Mouse (Mus musculus): Measurements from ENCODE around the gene Pdia6.

Pdia6 gene

DNA sequence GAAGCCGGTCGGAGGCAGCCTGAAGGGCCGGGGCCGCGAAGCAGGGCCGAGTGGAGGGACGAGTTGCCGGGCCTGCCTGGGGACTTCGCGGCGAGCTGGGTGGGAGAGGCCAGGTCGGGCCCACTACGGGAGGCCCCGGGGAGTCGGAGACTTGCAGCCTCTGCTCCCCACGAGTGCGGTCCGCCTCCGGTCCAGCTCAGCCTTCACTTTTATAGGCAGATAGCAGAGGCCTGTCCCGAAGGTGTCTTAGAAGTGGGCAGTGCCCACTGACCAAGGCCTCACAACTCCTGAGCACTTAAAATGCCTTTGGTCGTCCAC is 287 bp downstream of the Pdia6 start:
- no peak for DNase-seq

DNA sequence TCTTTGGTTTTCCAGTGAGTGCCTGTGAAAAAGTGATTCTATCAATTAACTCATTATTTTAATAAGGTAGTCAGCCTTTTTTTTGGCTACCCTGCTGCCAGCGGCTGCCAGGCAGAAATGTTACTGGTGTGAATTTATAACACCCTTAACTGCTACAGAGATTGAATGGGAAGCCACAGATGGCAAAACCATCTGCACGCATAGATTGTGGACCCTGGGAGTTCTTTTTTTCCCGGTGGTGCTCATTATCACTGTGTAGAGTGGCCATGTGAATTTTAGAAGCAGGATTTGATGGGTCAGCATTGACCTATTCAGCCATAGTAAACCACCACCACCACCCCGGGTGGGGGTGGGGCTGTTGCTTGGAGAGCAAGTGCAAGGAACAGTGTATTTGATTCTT is 971 bp downstream of the Pdia6 start:
- no peak for DNase-seq

DNA sequence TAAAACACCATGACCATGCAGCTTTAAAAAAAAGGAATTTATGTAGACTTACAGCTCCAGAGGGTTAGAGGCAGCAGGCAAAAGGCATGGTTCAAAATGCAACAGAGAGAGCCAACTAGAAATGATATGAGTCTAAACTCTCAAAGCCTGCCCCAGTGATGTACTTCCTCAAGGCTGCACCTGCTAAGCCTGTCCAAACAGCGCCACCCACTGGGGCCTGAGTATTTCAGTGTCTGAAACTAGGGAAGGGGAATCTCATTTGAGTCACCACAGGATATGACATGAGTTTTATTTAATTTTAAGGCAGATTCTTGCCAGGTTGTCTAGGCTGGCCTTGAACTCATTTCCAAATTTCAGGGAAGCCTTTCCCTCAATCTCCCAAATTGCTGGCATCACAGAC is 4.9 kb downstream of the Pdia6 start:
- peak; percentile 25 for DNase-seq

DNA sequence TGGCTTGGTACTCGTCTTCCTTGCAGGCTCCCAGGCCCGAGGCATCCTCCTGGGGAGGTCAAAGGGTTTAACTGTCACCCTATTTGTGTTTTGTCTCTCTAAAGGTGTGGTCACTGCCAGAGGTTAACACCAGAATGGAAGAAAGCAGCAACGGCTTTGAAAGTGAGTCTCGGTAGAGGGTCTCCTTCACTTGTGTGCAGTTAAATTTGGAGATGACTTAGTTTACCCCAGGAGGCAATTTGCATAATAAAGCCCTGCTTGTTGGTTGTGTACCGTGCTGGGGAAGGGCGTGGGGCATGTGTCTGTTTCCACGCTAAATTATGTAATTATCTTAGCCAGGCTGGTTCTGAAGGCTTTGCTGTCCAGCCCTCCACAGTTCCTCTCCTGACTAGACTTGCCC is 7.5 kb downstream of the Pdia6 start:
- DNase-seq = no peak

DNA sequence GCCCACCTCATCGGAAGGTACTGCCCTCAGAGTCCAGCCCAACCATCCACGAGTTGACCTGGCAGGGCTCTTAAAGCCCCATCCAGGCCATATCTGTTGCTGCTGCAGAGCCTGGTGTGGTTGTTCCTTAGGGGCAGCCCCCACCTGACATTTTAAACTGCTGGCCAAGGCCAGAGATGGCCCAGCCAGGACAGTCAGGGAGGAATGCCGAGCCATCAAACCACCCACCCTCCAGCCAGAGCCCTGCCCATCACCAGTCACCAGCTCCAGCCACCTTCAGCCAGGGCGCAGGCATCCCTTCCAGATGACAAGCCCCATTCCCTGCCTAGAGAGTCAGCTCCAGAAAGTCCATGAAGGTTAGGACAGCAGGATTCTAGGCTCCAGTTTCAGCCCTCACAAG is 22.2 kb downstream of the Pdia6 start:
- DNase-seq = no peak

DNA sequence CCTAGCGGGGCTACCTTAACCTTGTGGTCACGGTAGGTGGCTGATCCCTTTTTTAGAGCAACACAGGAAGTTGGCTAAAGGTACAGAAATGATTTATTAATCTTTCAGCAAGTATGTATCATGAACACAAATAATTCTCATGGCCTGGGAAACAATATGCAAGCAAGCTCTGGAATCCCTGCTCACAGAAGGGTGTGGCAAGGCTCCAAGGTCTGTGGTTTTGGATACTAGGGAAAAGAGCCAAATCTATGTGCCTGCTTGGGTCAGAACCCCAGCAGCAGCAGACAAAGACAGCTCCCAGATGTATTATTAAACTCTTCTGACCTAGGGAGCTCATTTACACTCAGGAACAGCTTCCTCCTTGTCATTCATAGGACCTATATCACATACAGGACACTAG is 22.7 kb downstream of the Pdia6 start:
- DNase-seq = no peak

DNA sequence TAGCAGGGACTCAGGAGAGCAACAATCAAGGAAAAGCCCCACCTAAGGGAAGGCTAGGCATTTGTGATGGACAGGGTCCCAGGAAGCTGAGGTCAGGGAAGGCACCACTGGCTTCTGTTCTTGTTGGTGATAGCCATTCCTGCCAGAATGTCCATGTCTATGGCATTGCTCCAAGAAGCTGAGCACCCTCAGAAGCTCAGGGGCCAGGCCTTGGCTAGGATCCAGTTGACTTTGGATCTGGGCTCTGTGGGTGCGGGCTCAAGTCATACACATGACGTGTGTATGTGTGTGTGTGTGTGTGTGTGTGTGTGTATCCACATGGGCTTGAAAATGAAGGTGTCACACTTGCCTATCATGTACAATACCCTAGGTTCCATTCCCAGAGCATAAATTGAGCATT is 23.6 kb downstream of the Pdia6 start:
- DNase-seq = no peak

DNA sequence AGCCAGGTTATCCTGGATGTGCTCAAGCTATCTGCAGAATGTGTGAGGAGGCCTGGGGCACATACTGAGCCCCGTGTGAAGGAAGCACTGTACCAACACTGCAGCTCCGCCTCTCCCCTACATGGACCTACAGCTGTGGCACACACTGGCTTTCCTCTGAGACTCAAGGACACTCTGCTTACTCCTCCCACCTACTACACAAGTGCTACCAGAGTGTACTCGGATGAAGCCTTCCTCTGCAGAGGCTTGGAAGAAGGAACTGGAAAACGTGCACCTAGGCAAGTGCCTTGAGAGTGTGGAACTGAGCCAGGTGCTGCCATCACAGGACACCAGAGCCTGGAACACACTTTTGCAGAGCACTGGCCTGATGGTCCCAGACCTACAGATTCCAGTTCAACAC is 24.2 kb downstream of the Pdia6 start:
- no peak for DNase-seq

DNA sequence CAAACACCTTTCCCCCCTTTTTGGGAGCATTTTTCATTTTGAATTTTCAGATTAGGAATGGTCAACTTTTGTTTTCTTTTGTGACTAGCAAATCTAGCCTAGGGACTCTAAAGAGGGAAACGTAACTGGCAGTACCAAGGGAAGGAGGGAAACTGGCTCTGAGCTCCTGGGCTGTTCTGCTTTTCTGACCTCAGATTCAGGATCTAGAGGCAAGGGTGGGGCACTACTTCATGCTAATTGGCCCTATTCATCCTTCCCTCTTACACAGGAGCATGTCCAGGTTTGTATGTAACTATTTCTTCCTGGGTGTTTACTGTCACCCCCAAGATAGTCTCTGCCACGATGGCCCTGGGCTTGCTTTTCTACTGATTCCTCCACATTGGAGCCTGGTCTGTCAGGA is 30.6 kb downstream of the Pdia6 start:
- DNase-seq = no peak

DNA sequence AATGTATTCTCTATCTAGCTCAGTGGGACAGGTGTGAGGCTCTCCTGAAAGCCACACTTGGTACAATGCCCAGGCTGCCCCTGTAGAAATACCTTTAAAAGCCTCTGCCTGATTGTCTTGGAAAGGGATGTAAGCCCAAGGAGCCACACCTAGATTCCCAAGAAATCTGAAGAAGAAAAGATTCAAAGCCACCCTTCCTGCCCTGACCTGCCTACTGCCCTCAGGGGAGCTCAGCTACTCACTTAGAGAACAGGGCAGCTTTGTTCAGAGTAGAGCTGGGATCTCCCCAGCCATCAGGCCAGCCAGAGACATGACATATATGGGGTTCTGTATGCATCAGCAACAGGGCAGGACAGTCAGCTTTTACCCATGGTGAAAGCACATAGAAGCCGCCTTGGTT is 33.6 kb downstream of the Pdia6 start:
- no peak for DNase-seq

DNA sequence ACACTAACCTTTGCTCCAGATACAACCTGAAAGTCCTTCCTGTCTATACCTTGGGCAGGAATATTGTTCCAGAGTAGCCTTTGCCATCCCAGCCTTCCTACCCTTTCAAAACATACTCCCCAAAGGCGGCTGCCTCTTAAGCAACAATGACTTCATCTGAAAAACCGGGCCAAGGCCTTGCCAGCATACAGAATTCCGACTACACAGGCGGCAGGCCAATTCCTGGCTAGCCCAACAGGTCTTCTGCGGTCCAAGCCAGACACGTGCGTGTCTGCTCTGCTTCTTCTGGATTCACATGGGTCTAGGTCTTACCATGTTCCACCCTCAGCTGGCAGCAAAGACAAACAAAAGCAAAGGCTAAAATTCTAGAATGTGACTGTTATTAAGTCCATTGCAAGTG is 39.1 kb downstream of the Pdia6 start:
- DNase-seq = no peak

DNA sequence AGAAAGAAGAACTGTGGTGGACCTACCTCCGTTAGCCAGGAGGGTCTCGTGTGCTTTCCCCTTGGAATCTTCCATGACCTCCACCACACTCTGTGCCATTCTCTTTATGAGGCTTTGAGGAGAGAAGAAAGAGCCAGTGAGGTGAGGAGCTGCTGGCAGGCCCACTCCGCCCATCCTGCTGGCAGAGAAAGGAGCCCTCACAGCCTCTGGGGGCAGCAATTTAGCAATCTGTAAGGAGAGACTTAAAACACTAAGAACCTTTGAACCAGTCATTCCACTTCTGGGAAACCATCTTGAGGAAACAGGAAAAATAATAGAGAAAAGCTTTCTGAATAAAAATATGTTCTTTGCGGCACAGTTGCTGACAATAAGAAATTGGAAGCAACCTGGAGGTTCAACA is 41.9 kb downstream of the Pdia6 start:
- no peak for DNase-seq

DNA sequence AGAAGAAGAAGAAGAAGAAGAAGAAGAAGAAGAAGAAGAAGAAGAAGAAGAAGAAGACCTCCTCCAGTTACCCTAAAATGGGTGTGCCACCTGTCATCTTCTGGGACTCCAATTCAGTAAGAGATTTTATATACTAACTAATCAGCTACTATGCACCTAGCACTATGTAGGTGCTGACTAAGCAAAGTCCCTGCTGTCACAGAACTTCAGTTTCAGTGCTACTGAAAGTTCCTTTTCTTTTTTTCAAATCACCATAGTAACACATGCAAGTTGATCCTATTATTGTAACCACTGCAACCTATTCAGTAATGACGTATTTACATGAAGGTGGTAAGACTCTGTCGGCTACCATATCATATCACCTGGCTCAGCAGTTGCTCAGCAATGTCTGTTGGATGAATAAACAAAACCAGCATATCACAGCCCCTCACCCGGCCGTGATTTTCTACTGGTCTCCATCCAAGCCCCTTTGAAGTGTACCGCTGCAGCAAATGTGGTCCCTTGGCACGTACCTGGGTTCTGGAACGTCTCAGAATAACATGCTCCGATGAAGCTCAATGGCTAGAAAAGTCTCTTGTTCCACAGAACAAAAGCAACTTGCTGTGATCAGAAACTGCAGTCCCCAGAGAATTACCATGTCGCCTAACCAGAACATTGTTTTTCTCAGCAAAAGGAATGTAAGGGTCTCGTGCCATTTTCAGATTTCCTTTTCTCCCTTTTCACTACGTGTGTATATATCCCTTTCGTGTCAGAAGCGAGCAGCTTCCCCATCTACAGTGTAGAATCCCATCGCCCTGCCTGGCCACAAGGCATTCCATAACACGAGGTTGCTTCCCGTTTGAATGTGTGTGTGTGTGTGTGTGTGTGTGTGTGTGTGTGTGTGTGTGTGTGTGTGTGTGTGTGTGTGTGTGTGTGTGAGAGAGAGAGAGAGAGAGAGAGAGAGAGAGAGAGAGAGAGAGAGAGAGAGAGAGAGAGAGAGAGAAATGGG is 44.8 kb downstream of the Pdia6 start:
- no peak for DNase-seq

DNA sequence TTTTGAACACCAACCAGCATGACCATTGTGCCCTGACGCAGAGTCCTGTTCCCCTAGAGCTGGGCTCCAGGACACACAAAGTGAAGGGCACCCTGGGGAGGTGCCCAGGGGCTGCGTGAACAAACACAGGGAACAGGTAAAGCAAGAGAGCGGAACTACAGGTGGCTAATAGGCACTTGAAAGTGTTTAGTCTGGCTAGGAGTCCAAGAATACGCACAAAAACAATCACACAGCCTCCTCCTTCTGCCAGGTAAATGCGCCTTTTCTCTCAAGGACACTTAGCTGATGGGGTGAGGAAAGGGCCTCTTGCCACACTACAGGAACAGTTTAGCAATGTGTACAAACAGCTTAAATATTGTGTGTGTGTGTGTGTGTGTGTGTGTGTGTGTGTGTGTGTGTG is 49.8 kb downstream of the Pdia6 start:
- no peak for DNase-seq

DNA sequence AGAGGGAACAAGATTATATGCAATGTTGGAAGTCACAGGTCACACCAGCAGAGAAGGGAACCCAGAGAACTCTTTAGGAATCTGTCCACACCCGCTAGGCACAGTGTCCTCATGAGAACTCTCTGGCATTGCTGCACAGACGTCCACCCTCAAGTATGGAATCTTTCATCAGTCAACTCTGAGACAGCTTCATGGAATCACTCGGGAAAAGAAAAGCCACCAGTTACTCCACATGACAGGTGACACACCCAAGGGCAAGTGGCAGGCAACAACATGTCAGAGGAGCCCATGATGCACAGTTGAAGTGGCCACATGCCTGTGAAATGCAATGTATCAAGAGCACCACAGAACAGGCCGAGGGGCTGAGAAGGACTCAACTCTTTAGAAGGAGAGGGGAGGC is 51.6 kb downstream of the Pdia6 start:
- DNase-seq = no peak

DNA sequence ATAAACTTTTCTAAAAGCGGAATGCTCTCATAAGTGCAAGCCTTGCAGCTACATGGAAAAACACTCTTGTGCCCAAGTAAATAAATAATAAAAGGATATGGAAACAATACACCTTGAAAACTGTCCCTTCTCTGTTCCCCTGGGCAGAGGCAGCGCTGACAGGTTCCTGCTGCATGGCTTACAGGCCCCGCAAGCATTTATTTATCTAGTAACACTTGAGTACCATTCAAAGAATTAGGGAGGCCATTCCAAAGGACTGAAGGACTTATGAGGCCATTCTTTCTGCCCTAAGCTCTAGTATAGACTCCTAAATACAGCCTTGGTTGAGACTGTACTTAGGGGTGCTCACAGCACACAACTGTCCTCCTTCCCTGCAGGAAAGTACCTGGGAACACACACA is 52.1 kb downstream of the Pdia6 start:
- no peak for DNase-seq

DNA sequence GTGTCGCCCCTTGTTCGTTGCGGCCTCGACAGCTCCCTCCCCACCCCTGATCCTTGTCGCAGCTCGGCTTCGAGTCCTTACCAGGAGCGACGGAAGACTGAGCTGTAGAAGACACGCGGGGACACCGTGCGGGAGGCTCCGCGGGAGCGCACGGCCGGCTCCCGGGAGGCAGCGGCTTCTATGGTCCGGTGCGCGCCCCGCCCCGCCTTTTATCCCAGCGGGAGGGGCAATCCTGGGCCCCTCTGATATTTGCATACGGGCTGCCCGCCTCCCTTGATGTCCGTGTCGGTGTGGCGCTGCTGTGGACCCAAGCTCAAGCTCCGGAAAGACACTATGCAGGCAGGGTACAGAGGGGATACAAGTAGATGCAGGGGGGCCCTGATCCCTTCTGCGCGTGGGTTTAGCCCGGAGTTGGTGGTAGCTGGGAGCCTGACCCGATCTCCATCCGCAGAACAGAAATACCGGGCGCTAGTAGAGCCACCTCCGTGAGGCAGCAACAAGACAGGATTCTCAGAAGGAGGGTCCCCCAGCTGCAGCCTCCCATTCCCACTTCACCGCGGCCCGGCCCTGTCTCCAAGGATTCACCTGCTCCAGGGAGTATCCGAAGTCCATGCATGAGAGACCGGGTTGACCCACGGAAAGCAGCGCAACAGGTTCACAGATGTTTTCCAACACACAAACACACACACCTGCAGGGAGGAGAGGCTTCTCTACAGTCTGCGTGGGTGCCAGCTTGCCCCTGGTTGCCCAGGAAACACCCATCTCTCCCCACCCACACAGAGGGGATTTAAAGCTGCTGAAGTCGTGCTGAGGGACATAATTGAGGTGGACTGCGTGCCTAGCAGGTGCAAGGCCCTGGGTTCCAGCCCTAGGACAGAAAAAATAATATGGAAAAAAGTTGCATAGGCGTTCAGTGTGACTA is 58.5 kb downstream of the Pdia6 start:
- DNase-seq = peak; percentile 67

DNA sequence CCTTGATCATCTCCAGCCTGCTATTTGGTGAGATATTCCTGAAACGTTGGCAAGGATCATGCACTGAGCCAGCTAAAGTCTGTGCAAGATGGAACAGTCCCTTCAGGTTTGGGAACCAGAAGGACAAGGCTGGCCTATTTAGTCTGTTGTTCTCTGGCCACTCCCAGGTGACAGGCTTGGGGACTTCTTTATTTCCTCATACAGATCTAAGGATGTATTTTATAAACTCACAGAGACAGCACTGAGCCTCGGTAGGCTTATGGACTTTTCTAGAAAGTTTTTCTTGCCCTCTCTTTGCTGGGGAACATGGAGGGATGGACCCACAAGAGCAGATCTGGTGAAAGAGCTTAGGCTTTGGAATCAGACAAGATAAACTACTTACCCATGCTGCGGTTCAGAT is 62.9 kb downstream of the Pdia6 start, which contains the start of gene Atp6v1c2:
Atp6v1c2 (minus strand) TSS at position 101 of the 400 bp plus-strand sequence.
- DNase-seq = no peak

DNA sequence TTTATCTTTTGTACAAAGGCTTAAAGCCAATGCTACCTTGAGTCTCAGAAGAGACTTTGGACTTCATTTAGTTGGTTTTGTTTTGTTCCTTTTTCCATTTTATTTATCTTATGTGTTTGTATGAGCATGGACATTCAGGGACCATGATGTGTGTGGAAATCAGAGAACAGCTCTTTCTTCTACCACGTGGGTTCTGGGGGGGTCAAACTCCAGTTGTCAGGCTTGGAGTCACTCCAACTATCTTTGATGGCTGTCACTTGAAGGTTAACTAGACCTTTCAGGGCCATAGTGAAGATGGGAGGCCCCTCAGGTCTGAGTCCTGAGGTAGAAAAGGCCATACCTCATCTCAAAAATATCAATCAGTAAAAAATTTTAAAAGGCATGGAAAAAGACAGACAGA is 67.1 kb downstream of the Pdia6 start:
- DNase-seq = no peak

Data from kidney, adult 18-20 months (tissue).